Mouse (Mus musculus): ENCODE measurements around the gene Cmtm7.

GRCm38 (mm10) chr9:114710345-114710744 lies 71.3 kb downstream of the Cmtm7 start:
- TF ChIP-seq CTCF (conservative IDR thresholded peaks at IDR 0.05; ENCODE audit: low read length) (peak; percentile 81), NANOG (IDR thresholded peaks at IDR 0.05; ENCODE audit: borderline replicate concordance, low read length) (no peak)

Measured in E14TG2a.4 (cell line).